Mouse (Mus musculus): ENCODE results near the gene Cort. TPM values are rescaled to one million over a fixed set of nuclear protein-coding genes. Genes with fewer than 3 reads are reported as not detected.
"Not testable (repeated sequence)": the region's sequence is repeated elsewhere in the genome, so short reads cannot be mapped to it uniquely, and the experiment has no call there.

Gene Cort
- polyA plus RNA-seq, 1 experiment from 2014 or later = not detected

GRCm38 (mm10) chr4:149125341-149126114, 1.0 kb downstream of the Cort start:
- 67% methylated on average over 11 of the region's 11 CpGs for WGBS
- Histone ChIP-seq H3K36me3 (ENCODE audit: control insufficient read depth, insufficient read depth, low read length) (no peaks in the 10 kb centered on the region), H3K9ac (ENCODE audit: low read length) (no peak overlapping the region), H3K4me3 (replicated peaks; ENCODE audit: low read length) (no peak overlapping the region), H3K4me1 (ENCODE audit: control insufficient read depth, insufficient read depth, low read length) (no peaks in the 10 kb centered on the region), H3K27ac (ENCODE audit: low read length) (no peak overlapping the region), H3K4me2 (ENCODE audit: low read depth, low read length) (no peak overlapping the region), H3K9me3 (replicated peaks; ENCODE audit: control insufficient read depth, low read length) (no peaks in the 10 kb centered on the region), H3K27me3 (ENCODE audit: control insufficient read depth, insufficient read depth, low read length) (no peaks in the 10 kb centered on the region)
- no peak for ATAC-seq (ENCODE audit: insufficient read depth, low FRiP score)

GRCm38 (mm10) chr4:149123432-149123831, 3.1 kb downstream of the Cort start:
- H3K4me3 ChIP-seq (replicated peaks; ENCODE audit: low read length) = no peak overlapping the region
- WGBS = 50% methylated on average over 5 of the region's 5 CpGs
- H3K27ac ChIP-seq (ENCODE audit: low read length) = no peak overlapping the region
- H3K9ac ChIP-seq (ENCODE audit: low read length) = no peak overlapping the region
- H3K36me3 ChIP-seq (ENCODE audit: control insufficient read depth, insufficient read depth, low read length) = no peaks in the 10 kb centered on the region
- no peaks in the 10 kb centered on the region for H3K4me1 ChIP-seq (ENCODE audit: control insufficient read depth, insufficient read depth, low read length)
- ATAC-seq (ENCODE audit: insufficient read depth, low FRiP score) = peak; percentile 57; the same call in 1 of the 2 replicates
- H3K27me3 ChIP-seq (ENCODE audit: control insufficient read depth, insufficient read depth, low read length) = no peaks in the 10 kb centered on the region
- H3K9me3 ChIP-seq (replicated peaks; ENCODE audit: control insufficient read depth, low read length) = no peaks in the 10 kb centered on the region
- H3K4me2 ChIP-seq (ENCODE audit: low read depth, low read length) = no peak overlapping the region

DNA sequence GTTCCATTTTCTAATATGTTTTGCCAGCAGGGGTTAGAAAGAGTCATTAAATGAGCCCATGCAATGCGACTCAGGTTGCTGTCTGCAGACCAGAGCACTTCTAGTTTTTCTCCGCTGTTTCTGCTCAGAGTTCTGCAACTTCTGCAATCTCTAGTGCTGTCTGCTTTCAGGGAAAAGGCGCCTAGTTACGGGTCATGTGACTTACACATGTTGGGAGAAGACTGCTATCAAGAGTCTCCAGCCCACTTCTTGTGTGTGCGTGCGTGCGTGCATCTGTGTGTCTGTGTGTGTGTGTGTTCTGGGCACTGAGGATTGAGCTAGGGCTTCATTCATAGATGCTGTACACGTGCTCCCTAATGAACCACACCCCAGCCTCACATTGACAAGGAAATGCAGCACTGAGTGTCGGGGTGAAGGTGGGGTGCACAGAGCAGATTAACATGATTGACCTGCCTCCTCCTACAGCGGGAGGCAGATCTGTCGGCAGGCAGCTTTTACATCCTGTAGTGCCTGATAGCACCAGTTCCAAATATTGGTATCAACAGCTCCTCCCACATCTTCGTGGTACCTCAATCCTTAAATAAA, 6.5 kb downstream of the Cort start:
- ATAC-seq (ENCODE audit: insufficient read depth, low FRiP score); H3K4me1 ChIP-seq (ENCODE audit: control insufficient read depth, insufficient read depth, low read length): not testable (repeated sequence)
- 70% methylated on average over 12 of the region's 12 CpGs for WGBS

DNA sequence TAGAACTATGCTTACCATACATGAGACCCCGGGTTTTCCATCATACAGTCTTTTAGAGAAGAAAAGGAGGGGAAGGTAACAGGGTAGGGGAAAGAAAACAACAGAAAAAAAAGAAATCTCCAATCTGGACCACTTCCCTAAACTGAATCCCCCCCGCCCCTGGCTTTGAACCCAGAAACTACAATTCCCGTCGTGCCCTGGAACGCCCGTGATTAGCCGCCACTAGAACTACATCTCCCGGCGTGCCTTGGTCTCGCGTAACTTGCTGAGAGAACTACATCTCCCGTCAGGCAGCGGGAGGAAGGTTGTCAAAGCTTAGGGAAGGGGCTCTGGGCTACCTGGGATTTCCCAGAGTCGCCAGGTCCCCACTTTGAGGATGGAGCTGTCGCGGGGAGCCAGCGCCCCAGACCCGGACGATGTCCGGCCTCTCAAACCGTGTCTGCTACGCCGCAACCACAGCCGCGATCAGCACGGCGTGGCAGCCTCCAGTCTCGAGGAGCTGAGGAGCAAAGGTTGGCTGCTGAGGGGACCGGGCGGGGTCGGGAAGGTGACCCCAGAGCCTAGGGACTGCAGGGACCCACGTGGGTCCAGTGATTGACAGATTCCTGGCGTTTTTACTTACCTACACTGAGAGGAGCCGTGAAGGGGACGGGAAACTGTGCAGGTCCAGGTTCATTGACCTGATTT, 22.5 kb downstream of the Cort start, which contains the start of gene Dffa:
Gene Dffa, plus strand, starts transcription at position 272 of the 687 bp plus-strand sequence.
- under 1% methylated on average over 35 of the region's 35 CpGs for WGBS
- Histone ChIP-seq H3K4me1 (ENCODE audit: control insufficient read depth, insufficient read depth, low read length) (peaks cover 3% of the 10 kb centered on the region; the same call in 1 of the 2 replicates), H3K4me3 (replicated peaks; ENCODE audit: low read length) (peak within 1 kb of the TSS; percentile 96), H3K27ac (ENCODE audit: low read length) (peak within 1 kb of the TSS; percentile 40; the same call in 1 of the 2 replicates), H3K27me3 (ENCODE audit: control insufficient read depth, insufficient read depth, low read length) (no peaks in the 10 kb centered on the region), H3K4me2 (ENCODE audit: low read depth, low read length) (peak within 1 kb of the TSS; percentile 72), H3K9me3 (replicated peaks; ENCODE audit: control insufficient read depth, low read length) (no peaks in the 10 kb centered on the region), H3K36me3 (ENCODE audit: control insufficient read depth, insufficient read depth, low read length) (no peaks in the 10 kb centered on the region), H3K9ac (ENCODE audit: low read length) (peak within 1 kb of the TSS; percentile 83)
- ATAC-seq (ENCODE audit: insufficient read depth, low FRiP score) = peak; percentile 85

More for the DNA sequence above, 6.5 kb downstream of the Cort start:
- H3K27ac ChIP-seq (ENCODE audit: low read length); H3K36me3 ChIP-seq (ENCODE audit: control insufficient read depth, insufficient read depth, low read length); H3K4me3 ChIP-seq (replicated peaks; ENCODE audit: low read length); H3K9ac ChIP-seq (ENCODE audit: low read length); H3K4me2 ChIP-seq (ENCODE audit: low read depth, low read length); H3K27me3 ChIP-seq (ENCODE audit: control insufficient read depth, insufficient read depth, low read length); H3K9me3 ChIP-seq (replicated peaks; ENCODE audit: control insufficient read depth, low read length): not testable (repeated sequence)

- Histone ChIP-seq H3K4me2 (ENCODE audit: low read depth, low read length) (no peak overlapping the region), H3K4me3 (replicated peaks; ENCODE audit: low read length) (no peak overlapping the region), H3K4me1 (ENCODE audit: control insufficient read depth, insufficient read depth, low read length) (peaks cover 13% of the 10 kb centered on the region), H3K36me3 (ENCODE audit: control insufficient read depth, insufficient read depth, low read length) (no peaks in the 10 kb centered on the region), H3K9me3 (replicated peaks; ENCODE audit: control insufficient read depth, low read length) (no peaks in the 10 kb centered on the region), H3K27me3 (ENCODE audit: control insufficient read depth, insufficient read depth, low read length) (no peaks in the 10 kb centered on the region), H3K9ac (ENCODE audit: low read length) (no peak overlapping the region), H3K27ac (ENCODE audit: low read length) (no peak overlapping the region)
- ATAC-seq (ENCODE audit: insufficient read depth, low FRiP score) = no peak
- WGBS = 77% methylated on average over 3 of the region's 3 CpGs
Measured at GRCm38 (mm10) chr4:149101456-149101855, 25.1 kb downstream of the Cort start.

GRCm38 (mm10) chr4:149100449-149100848, 26.1 kb downstream of the Cort start:
- not testable (repeated sequence) for H3K9ac ChIP-seq (ENCODE audit: low read length); ATAC-seq (ENCODE audit: insufficient read depth, low FRiP score); H3K27ac ChIP-seq (ENCODE audit: low read length); H3K4me3 ChIP-seq (replicated peaks; ENCODE audit: low read length); H3K36me3 ChIP-seq (ENCODE audit: control insufficient read depth, insufficient read depth, low read length); H3K4me2 ChIP-seq (ENCODE audit: low read depth, low read length); H3K27me3 ChIP-seq (ENCODE audit: control insufficient read depth, insufficient read depth, low read length); H3K9me3 ChIP-seq (replicated peaks; ENCODE audit: control insufficient read depth, low read length)
- 87% methylated on average over 12 of the region's 12 CpGs for WGBS
- H3K4me1 ChIP-seq (ENCODE audit: control insufficient read depth, insufficient read depth, low read length) = peaks cover 13% of the 10 kb centered on the region

DNA sequence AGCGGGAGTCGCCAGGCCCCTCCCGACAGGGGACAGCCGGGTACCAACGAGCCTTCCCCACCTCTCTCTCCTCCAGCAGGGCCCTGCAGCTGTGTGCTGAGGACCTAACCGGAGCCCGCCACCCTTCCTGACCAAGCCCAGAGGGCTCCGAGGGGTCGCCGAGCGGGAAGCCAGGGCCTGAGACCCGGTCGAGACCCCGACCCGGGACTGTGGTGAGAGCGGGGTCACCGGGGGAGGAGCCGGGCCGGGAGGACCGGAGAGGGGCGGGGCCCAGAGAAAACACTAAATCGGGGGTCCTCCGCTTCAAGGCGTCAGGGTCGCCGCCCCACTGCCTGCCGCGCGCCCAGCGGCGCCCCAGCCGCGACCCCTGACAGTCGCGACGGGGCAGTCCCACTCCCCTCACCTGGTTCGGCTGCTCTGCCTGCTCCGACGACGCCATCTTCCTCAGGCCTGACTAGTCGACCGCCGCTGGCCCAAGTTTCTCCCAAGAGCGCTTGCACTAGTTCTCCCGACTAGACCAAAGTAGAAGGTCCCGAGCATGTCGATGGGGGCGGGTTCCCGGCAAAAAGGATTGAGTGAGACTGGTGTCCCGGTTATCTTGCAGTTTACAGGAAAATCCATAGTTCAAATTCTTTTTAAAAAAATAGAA, 27.1 kb downstream of the Cort start, which contains the start of gene Pex14:
Gene Pex14, minus strand, starts transcription at position 508 of the 649 bp plus-strand sequence.
- peak within 1 kb of the TSS; percentile 97 for H3K9ac ChIP-seq (ENCODE audit: low read length)
- H3K4me2 ChIP-seq (ENCODE audit: low read depth, low read length) = peak within 1 kb of the TSS; percentile 99
- under 1% methylated on average over 42 of the region's 50 CpGs for WGBS
- ATAC-seq (ENCODE audit: insufficient read depth, low FRiP score) = peak; percentile 85
- peak within 1 kb of the TSS; percentile 52 for H3K27ac ChIP-seq (ENCODE audit: low read length)
- peak within 1 kb of the TSS; percentile 100 for H3K4me3 ChIP-seq (replicated peaks; ENCODE audit: low read length)
- peaks cover 10% of the 10 kb centered on the region for H3K4me1 ChIP-seq (ENCODE audit: control insufficient read depth, insufficient read depth, low read length)
- H3K36me3 ChIP-seq (ENCODE audit: control insufficient read depth, insufficient read depth, low read length) = no peaks in the 10 kb centered on the region
- H3K9me3 ChIP-seq (replicated peaks; ENCODE audit: control insufficient read depth, low read length) = no peaks in the 10 kb centered on the region
- no peaks in the 10 kb centered on the region for H3K27me3 ChIP-seq (ENCODE audit: control insufficient read depth, insufficient read depth, low read length)

- Histone ChIP-seq H3K9ac (ENCODE audit: low read length) (peak overlapping the region; percentile 97), H3K4me1 (ENCODE audit: control insufficient read depth, insufficient read depth, low read length) (peaks cover 10% of the 10 kb centered on the region), H3K27me3 (ENCODE audit: control insufficient read depth, insufficient read depth, low read length) (no peaks in the 10 kb centered on the region), H3K4me3 (replicated peaks; ENCODE audit: low read length) (peak overlapping the region; percentile 100), H3K9me3 (replicated peaks; ENCODE audit: control insufficient read depth, low read length) (no peaks in the 10 kb centered on the region), H3K4me2 (ENCODE audit: low read depth, low read length) (peak overlapping the region; percentile 99), H3K36me3 (ENCODE audit: control insufficient read depth, insufficient read depth, low read length) (peaks cover 5% of the 10 kb centered on the region; the same call in 1 of the 2 replicates), H3K27ac (ENCODE audit: low read length) (no peak overlapping the region)
- 6% methylated on average over 11 of the region's 11 CpGs for WGBS
- no peak for ATAC-seq (ENCODE audit: insufficient read depth, low FRiP score)
Measured at GRCm38 (mm10) chr4:149098571-149098970, 28.0 kb downstream of the Cort start.
